Mouse (Mus musculus): ENCODE data around the gene Alx3. TPM values are rescaled to one million over a fixed set of nuclear protein-coding genes. Genes with fewer than 3 reads are reported as not detected.

Gene Alx3
- 1.1 and 1.7 TPM in 2 replicates for polyA plus RNA-seq (2014; fragmentation: Nextera tagmentation; extraction: Ambion mirVana)

DNA sequence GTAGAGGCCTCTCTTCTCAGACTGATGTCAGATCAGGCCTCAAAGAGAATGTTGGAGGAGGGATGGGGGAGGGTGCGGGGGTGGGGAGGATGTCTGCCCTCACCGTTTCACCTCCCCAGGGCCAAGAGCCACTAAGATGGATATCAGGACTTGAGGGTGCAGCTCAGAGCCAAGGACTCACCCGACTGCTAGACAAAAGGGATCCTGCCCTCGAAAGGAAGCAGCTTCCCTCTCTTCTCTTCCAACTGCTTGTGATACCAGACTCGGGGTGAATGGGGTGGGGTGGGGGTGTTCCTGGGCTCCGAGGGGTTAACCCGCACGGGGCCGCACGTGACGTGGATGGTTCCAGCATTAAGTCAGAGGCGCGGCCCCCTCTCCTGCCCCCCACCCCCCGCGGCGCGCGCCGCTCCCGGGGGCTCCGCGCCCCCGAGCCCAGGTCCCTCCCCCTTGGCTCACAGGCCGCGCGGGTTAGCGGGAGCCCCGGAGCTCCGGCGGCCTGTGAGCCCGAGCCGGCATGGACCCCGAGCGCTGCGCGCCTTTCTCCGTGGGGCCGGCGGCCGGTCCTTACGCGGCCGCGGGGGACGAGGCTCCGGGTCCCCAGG, at the start of gene Alx3:
Alx3 (plus strand) TSS at position 370 of the 602 bp plus-strand sequence.
- peaks cover 80% of the 10 kb centered on the region for H3K27me3 ChIP-seq (ENCODE audit: control insufficient read depth, insufficient read depth, low read length)
- peaks cover 11% of the 10 kb centered on the region for H3K4me1 ChIP-seq (ENCODE audit: control insufficient read depth, insufficient read depth, low read length)
- peak within 1 kb of the TSS; percentile 34; the same call in 1 of the 2 replicates for H3K9ac ChIP-seq (ENCODE audit: low read depth, low read length)
- 1% methylated on average over 30 of the region's 46 CpGs for WGBS (ENCODE audit: insufficient replicate concordance)
- H3K4me2 ChIP-seq: peak within 1 kb of the TSS; percentile 80
- 0 out of 2 replicates have a peak, but pooled peaks have one; percentile 43 for ATAC-seq (replicated peaks; ENCODE audit: insufficient number of reproducible peaks, low FRiP score, low TSS enrichment)
- H3K4me3 ChIP-seq (ENCODE audit: low read depth, low read length): peak within 1 kb of the TSS; percentile 46
- no peak within 1 kb of the TSS for H3K27ac ChIP-seq (ENCODE audit: low read depth, low read length)
- H3K36me3 ChIP-seq (ENCODE audit: control insufficient read depth, insufficient read depth, low read length): no peaks in the 10 kb centered on the region
- H3K9me3 ChIP-seq (replicated peaks; ENCODE audit: control insufficient read depth, low read length): no peaks in the 10 kb centered on the region

DNA sequence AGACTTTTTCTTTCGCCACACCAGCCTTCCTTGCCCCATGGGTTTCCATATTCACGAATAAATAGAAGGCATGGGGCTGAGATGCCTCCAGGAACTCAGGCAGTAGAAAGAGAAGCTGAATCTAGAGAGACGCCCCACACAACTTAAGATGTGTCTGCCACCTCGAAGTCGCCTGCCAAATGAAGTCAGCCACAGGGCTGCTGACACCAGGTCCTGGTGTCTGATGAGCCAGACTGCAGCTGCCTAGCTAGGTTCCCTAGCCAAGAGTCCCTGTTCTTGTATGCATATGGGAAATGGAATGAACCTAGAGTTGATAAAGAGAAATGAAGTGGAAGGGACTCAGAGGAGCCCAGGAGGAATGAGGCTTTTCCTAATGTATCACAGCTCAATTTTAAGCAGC, 49.6 kb upstream of the Alx3 start:
- no peak for ATAC-seq (replicated peaks; ENCODE audit: insufficient number of reproducible peaks, low FRiP score, low TSS enrichment)
- peaks cover 4% of the 10 kb centered on the region; the same call in 1 of the 2 replicates for H3K27me3 ChIP-seq (ENCODE audit: control insufficient read depth, insufficient read depth, low read length)
- whole genome bisulfite sequencing (ENCODE audit: insufficient replicate concordance): 58% methylated on average over 5 of the region's 5 CpGs
- H3K4me1 ChIP-seq (ENCODE audit: control insufficient read depth, insufficient read depth, low read length): no peaks in the 10 kb centered on the region
- no peaks in the 10 kb centered on the region for H3K9me3 ChIP-seq (replicated peaks; ENCODE audit: control insufficient read depth, low read length)
- no peak overlapping the region for H3K27ac ChIP-seq (ENCODE audit: low read depth, low read length)
- no peaks in the 10 kb centered on the region for H3K36me3 ChIP-seq (ENCODE audit: control insufficient read depth, insufficient read depth, low read length)
- H3K4me2 ChIP-seq: no peak overlapping the region
- H3K9ac ChIP-seq (ENCODE audit: low read depth, low read length): no peak overlapping the region
- no peak overlapping the region for H3K4me3 ChIP-seq (ENCODE audit: low read depth, low read length)

DNA sequence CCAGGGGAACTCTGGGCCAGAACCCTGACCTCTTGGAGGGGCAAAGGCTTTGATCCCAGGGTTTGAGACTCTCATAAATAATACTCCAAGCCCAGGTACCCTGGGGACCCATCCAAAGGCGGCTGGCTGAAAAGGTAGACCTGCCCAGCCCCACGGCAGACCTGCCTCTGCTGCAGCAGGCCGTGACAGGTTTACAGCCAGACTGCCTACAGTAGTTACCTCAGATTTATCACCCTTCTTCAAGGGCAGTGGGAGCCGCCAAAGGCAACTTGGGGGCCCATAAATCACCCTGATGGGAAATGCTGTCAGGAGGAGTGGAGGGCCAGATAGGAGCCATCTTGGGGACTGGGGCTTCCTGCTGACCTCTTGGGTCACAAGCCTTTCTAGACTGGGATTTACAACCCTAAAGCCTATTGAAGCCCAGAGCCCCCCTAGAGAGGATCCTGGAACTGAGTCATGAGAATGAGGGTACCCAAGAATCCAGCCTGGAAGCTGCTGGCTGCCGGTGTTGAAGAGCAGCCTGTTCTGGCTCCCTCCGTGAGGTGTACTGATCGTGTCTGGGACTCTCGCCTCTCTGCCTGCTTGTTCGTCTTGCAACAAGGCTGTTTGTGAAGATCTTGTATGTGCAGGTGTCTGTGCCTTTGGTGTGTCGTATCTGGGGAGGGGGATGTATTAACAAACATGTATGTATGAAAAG, 49.0 kb upstream of the Alx3 start:
- Histone ChIP-seq H3K4me1 (ENCODE audit: control insufficient read depth, insufficient read depth, low read length) (no peaks in the 10 kb centered on the region), H3K27me3 (ENCODE audit: control insufficient read depth, insufficient read depth, low read length) (no peaks in the 10 kb centered on the region), H3K4me3 (ENCODE audit: low read depth, low read length) (no peak overlapping the region), H3K27ac (ENCODE audit: low read depth, low read length) (no peak overlapping the region), H3K36me3 (ENCODE audit: control insufficient read depth, insufficient read depth, low read length) (no peaks in the 10 kb centered on the region), H3K4me2 (no peak overlapping the region), H3K9me3 (replicated peaks; ENCODE audit: control insufficient read depth, low read length) (no peaks in the 10 kb centered on the region), H3K9ac (ENCODE audit: low read depth, low read length) (no peak overlapping the region)
- no peak for ATAC-seq (replicated peaks; ENCODE audit: insufficient number of reproducible peaks, low FRiP score, low TSS enrichment)
- WGBS (ENCODE audit: insufficient replicate concordance): 68% methylated on average over 10 of the region's 10 CpGs

DNA sequence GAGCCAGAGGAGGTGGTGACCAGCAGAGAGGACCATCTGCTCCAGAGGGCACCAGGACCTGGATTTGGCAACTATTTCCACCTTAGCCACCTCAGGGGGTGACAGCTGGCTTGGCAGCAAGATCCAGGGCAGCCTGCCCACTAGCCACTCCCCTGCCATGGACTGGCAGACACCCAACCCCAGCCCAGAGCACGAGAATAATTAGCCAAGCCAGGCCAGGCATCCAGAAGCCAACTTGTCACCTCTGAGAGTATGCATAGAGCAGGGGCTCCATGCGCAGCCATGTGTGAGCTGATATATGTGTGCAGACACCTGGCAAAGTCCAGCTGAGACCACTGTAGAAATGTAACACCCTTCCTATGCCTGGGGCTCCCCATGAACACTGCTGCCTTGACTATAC, 47.9 kb upstream of the Alx3 start:
- Histone ChIP-seq H3K4me3 (ENCODE audit: low read depth, low read length) (no peak overlapping the region), H3K9ac (ENCODE audit: low read depth, low read length) (no peak overlapping the region), H3K9me3 (replicated peaks; ENCODE audit: control insufficient read depth, low read length) (no peaks in the 10 kb centered on the region), H3K4me1 (ENCODE audit: control insufficient read depth, insufficient read depth, low read length) (no peaks in the 10 kb centered on the region), H3K36me3 (ENCODE audit: control insufficient read depth, insufficient read depth, low read length) (no peaks in the 10 kb centered on the region), H3K27me3 (ENCODE audit: control insufficient read depth, insufficient read depth, low read length) (no peaks in the 10 kb centered on the region), H3K27ac (ENCODE audit: low read depth, low read length) (no peak overlapping the region), H3K4me2 (no peak overlapping the region)
- WGBS (ENCODE audit: insufficient replicate concordance): 70% methylated on average over 2 of the region's 2 CpGs
- ATAC-seq (replicated peaks; ENCODE audit: insufficient number of reproducible peaks, low FRiP score, low TSS enrichment): 0 out of 2 replicates have a peak, but pooled peaks have one; percentile 22

DNA sequence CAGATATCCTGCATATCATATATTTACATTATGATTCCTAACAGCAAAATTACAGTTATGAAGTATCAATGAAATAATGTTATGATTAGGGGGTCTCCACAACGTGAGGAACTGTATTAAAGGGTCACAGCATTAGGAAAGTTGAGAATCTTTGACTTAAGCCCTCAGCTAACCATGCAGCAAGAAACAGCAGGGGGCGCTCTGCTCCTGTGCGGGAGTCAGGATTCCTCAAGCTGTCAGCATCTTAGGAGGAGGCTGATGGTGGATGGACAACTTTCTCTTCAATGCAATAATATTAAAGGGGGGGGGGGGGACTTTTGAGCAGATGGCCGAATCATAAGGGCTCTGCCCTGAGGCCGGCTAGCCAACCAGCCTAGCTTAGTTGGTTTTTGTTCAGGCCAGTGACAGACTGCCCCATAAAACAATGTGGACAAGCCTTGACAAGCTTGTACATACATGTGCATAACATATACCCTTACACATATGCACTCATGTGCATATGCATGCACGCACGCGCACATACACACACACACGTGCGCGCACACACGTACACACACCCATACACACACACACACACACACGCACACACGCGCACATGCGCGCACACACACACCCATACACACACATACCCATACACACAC, 44.3 kb upstream of the Alx3 start:
- 71% methylated on average over 17 of the region's 17 CpGs for WGBS (ENCODE audit: insufficient replicate concordance)
- no peaks in the 10 kb centered on the region for H3K9me3 ChIP-seq (replicated peaks; ENCODE audit: control insufficient read depth, low read length)

DNA sequence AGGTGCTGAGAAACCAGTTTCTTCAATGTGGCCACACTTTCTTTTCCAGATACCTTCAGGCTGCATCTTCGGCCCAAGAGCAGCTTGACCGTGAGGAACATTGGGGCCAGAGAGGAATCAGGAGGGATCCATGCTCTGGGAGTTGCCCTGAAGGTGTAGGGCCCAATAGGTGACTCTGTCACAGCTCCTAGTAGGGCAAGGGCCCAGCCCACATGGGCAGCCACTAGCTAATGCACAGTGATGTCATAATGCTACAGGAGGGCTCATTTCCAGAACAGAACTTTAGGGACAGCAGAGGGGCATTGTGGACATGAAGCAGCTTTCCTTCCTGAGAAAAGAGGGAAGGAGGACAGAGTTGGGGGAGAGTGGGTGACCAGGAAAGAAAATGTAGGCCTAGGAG, 40.0 kb upstream of the Alx3 start, which contains the start of gene Ubl4b:
Ubl4b (minus strand) TSS at position 232 of the 400 bp plus-strand sequence.
- Histone ChIP-seq H3K9me3 (replicated peaks; ENCODE audit: control insufficient read depth, low read length) (no peaks in the 10 kb centered on the region), H3K4me3 (ENCODE audit: low read depth, low read length) (no peak within 1 kb of the TSS), H3K4me2 (no peak within 1 kb of the TSS), H3K27me3 (ENCODE audit: control insufficient read depth, insufficient read depth, low read length) (peaks cover 17% of the 10 kb centered on the region; the same call in 1 of the 2 replicates), H3K27ac (ENCODE audit: low read depth, low read length) (no peak within 1 kb of the TSS), H3K9ac (ENCODE audit: low read depth, low read length) (no peak within 1 kb of the TSS), H3K36me3 (ENCODE audit: control insufficient read depth, insufficient read depth, low read length) (no peaks in the 10 kb centered on the region), H3K4me1 (ENCODE audit: control insufficient read depth, insufficient read depth, low read length) (no peaks in the 10 kb centered on the region)
- 66% methylated on average over 2 of the region's 2 CpGs for WGBS (ENCODE audit: insufficient replicate concordance)
- no peak for ATAC-seq (replicated peaks; ENCODE audit: insufficient number of reproducible peaks, low FRiP score, low TSS enrichment)

More for the DNA sequence above, 44.3 kb upstream of the Alx3 start:
- Histone ChIP-seq H3K27me3 (ENCODE audit: control insufficient read depth, insufficient read depth, low read length) (0 out of 2 replicates have a peak, but pooled peaks cover 5% of the 10 kb centered on the region), H3K4me1 (ENCODE audit: control insufficient read depth, insufficient read depth, low read length) (no peaks in the 10 kb centered on the region), H3K4me2 (no peak overlapping the region), H3K27ac (ENCODE audit: low read depth, low read length) (no peak overlapping the region), H3K4me3 (ENCODE audit: low read depth, low read length) (no peak overlapping the region), H3K36me3 (ENCODE audit: control insufficient read depth, insufficient read depth, low read length) (no peaks in the 10 kb centered on the region), H3K9ac (ENCODE audit: low read depth, low read length) (no peak overlapping the region)
- ATAC-seq (replicated peaks; ENCODE audit: insufficient number of reproducible peaks, low FRiP score, low TSS enrichment): 0 out of 2 replicates have a peak, but pooled peaks have one; percentile 9

DNA sequence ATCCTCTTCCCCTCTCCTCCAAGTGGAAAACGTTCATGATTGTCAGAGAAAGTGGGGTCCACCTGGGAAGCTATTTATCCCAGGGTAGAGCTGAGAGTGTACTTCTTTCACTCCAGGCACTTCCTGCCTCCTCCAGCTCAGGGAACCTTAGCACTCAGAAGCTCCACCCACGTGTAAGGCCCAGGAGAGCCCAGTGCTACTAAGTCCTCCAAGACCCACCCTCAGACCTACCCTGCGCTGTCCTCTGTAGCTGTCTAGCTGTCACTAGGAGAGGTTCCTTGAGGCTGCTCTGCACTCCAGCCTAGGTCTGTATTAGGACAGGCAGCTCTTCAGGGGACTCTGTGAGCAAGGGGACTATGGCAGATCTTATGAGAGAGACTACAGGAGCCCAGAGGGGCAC, 36.1 kb upstream of the Alx3 start:
- H3K27me3 ChIP-seq (ENCODE audit: control insufficient read depth, insufficient read depth, low read length): peaks cover 20% of the 10 kb centered on the region; the same call in 1 of the 2 replicates
- 19% methylated on average over 3 of the region's 3 CpGs for WGBS (ENCODE audit: insufficient replicate concordance)
- ATAC-seq (replicated peaks; ENCODE audit: insufficient number of reproducible peaks, low FRiP score, low TSS enrichment): no peak

DNA sequence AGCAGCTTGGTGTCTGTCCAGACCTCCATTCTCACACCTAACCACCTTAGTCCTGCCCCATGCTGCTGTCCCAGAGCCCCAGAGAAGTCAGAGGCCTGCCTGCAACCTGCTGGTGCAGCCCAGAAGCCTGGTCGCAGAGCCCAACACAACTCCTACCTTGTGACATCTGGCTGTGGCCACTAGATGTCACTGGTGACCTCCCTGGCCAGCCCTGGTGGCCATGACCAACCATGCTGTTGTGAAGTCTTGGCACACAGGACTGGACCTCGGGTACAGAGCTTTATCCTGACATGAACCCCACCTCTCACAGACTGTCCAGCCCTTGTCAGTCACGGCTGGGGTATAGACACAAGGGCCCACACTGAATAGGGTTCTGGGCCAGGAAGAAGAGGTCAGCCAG, 35.6 kb upstream of the Alx3 start:
- no peak overlapping the region for H3K27ac ChIP-seq (ENCODE audit: low read depth, low read length)
- no peaks in the 10 kb centered on the region for H3K36me3 ChIP-seq (ENCODE audit: control insufficient read depth, insufficient read depth, low read length)
- 16% methylated on average over 3 of the region's 3 CpGs for WGBS (ENCODE audit: insufficient replicate concordance)
- peaks cover 20% of the 10 kb centered on the region; the same call in 1 of the 2 replicates for H3K27me3 ChIP-seq (ENCODE audit: control insufficient read depth, insufficient read depth, low read length)
- peak; percentile 49; the same call in 1 of the 2 replicates for ATAC-seq (replicated peaks; ENCODE audit: insufficient number of reproducible peaks, low FRiP score, low TSS enrichment)
- no peak overlapping the region for H3K4me3 ChIP-seq (ENCODE audit: low read depth, low read length)
- no peak overlapping the region for H3K9ac ChIP-seq (ENCODE audit: low read depth, low read length)
- no peaks in the 10 kb centered on the region for H3K9me3 ChIP-seq (replicated peaks; ENCODE audit: control insufficient read depth, low read length)
- no peak overlapping the region for H3K4me2 ChIP-seq
- peaks cover 13% of the 10 kb centered on the region for H3K4me1 ChIP-seq (ENCODE audit: control insufficient read depth, insufficient read depth, low read length)

More for the DNA sequence above, 36.1 kb upstream of the Alx3 start:
- Histone ChIP-seq H3K4me2 (no peak overlapping the region), H3K9ac (ENCODE audit: low read depth, low read length) (no peak overlapping the region), H3K4me3 (ENCODE audit: low read depth, low read length) (no peak overlapping the region), H3K27ac (ENCODE audit: low read depth, low read length) (no peak overlapping the region), H3K9me3 (replicated peaks; ENCODE audit: control insufficient read depth, low read length) (no peaks in the 10 kb centered on the region), H3K36me3 (ENCODE audit: control insufficient read depth, insufficient read depth, low read length) (no peaks in the 10 kb centered on the region), H3K4me1 (ENCODE audit: control insufficient read depth, insufficient read depth, low read length) (peaks cover 13% of the 10 kb centered on the region)
